Mouse (Mus musculus) forebrain, embryonic 14.5 days (tissue): ENCODE data around the gene Cd70. TPM values are rescaled to one million over a fixed set of nuclear protein-coding genes. Genes with fewer than 3 reads are reported as not detected.

Experiments used
- ATAC-seq: fragments of 200-750 bp; cut with Nextera tagmentation; 2 replicates; pipeline ENCODE4 v1.8.0; 2017; ENCODE audit warnings: mild to moderate bottlenecking, moderate library complexity
- DNase-seq: peaks from one replicate; pipeline ENCODE4 v3.0.0-alpha.2; 2015; ENCODE audit warnings: low spot score
- H3K27ac ChIP-seq: fragments of 300-500 bp; sonication (generic); 2 replicates; pipeline ENCODE4 v1.5.1; 2014; ENCODE audit warnings: low read depth, mild to moderate bottlenecking, control low read depth, low read length, moderate library complexity
- H3K27me3 ChIP-seq: fragments of 300-500 bp; sonication (generic); replicated peaks from 2 replicates; pipeline ENCODE4 v1.6.1; 2014; ENCODE audit warnings: low read length, control low read depth, mixed read lengths; ENCODE audit not compliant: control insufficient read depth, insufficient read depth
- H3K36me3 ChIP-seq: fragments of 300-500 bp; sonication (generic); 2 replicates; pipeline ENCODE4 v1.6.1; 2014; ENCODE audit warnings: low read length, control low read depth; ENCODE audit not compliant: control insufficient read depth, insufficient read depth
- H3K4me1 ChIP-seq: fragments of 300-500 bp; sonication (generic); 2 replicates; pipeline ENCODE4 v1.6.1; 2014; ENCODE audit warnings: antibody characterized with exemption, low read length, control low read depth; ENCODE audit not compliant: control insufficient read depth, insufficient read depth
- H3K4me2 ChIP-seq: fragments of 300-500 bp; sonication (generic); 2 replicates; pipeline ENCODE4 v1.6.1; 2014; ENCODE audit warnings: mild to moderate bottlenecking, control low read depth, low read length
- H3K4me3 ChIP-seq: fragments of 300-500 bp; sonication (generic); 2 replicates; pipeline ENCODE4 v1.5.1; 2014; ENCODE audit warnings: low read depth, low read length, control low read depth
- H3K9ac ChIP-seq: fragments of 300-500 bp; sonication (generic); 2 replicates; pipeline ENCODE4 v1.6.1; 2014; ENCODE audit warnings: mild to moderate bottlenecking, low read length, control low read depth, moderate library complexity
- H3K9me3 ChIP-seq: fragments of 300-500 bp; sonication (generic); replicated peaks from 2 replicates; pipeline ENCODE4 v1.6.1; 2016; ENCODE audit warnings: low read length, control low read depth, mixed read lengths; ENCODE audit not compliant: control insufficient read depth
- WGBS: fragments of 180-500 bp; shearing (Covaris S2); extraction: QIAGEN DNeasy Blood & Tissue Kit; methylation state at CpG from one replicate; pipeline ENCODE4 v1.1.7; 2014; 5-methylcytosine and 5-hydroxymethylcytosine counted together
- polyA plus RNA-seq: library from polyadenylated mRNA; unstranded; fragments of >200 nt; fragmentation: Nextera tagmentation; extraction: Ambion mirVana; gene quantifications from 2 replicates; pipeline ENCODE4 v1.2.1, GENCODE M21; 2014

Cd70 gene
- polyA plus RNA-seq, 1 experiment from 2014 or later, result 0.50 TPM

DNA sequence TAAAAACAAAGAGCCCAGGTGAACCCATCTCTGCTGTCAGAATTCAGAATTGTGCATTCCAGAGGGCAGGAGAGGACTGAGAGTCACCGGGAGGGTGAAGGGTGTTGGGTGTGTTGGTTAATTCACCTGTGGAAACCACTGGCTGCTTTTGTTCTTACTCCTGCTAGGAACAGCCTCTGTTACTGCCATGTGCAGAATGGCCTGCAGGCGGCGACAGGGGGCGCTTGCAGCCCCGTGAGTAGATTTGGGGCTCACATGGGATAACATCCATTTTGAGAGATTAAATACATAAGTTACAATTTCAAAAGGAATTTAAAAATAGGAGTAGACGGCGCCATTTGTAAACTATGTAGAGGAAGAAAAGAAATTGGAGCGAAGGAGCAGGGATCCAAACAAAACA, 30.8 kb upstream of the Cd70 start:
- H3K36me3 ChIP-seq, result no peaks in the 10 kb centered on the region
- no peak overlapping the region for H3K9ac ChIP-seq
- no peaks in the 10 kb centered on the region for H3K9me3 ChIP-seq
- no peaks in the 10 kb centered on the region for H3K27me3 ChIP-seq
- peak; percentile 3 for DNase-seq
- H3K4me2 ChIP-seq, result no peak overlapping the region
- no peaks in the 10 kb centered on the region for H3K4me1 ChIP-seq
- no peak overlapping the region for H3K27ac ChIP-seq
- no peak for ATAC-seq
- no peak overlapping the region for H3K4me3 ChIP-seq
- 33% methylated on average over 8 of the region's 8 CpGs for WGBS

DNA sequence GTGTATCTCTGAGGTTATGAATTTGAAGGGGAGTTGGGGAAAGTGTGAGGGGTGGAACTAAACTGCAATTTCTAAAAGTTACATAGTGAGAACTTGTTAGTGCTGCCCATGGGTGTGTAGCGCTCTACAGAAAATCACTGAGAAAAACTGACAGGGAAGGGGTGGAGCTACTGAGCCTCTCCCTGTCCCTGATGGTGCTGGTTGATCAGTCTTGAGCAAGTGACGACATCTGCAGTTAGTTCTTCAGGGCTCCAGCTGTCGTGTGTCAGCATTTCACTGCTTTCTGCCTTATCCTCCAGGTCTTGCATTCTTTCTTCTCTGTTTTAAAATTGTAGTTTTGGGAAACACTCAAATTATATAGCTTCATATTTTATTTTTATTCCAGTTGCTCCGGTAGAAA, 23.8 kb upstream of the Cd70 start:
- Histone ChIP-seq H3K27me3 (no peaks in the 10 kb centered on the region), H3K36me3 (no peaks in the 10 kb centered on the region), H3K4me2 (no peak overlapping the region), H3K9ac (no peak overlapping the region), H3K4me3 (no peak overlapping the region), H3K9me3 (no peaks in the 10 kb centered on the region), H3K27ac (no peak overlapping the region), H3K4me1 (no peaks in the 10 kb centered on the region)
- 78% methylated on average over 4 of the region's 4 CpGs for WGBS
- no peak for DNase-seq
- ATAC-seq, result no peak

DNA sequence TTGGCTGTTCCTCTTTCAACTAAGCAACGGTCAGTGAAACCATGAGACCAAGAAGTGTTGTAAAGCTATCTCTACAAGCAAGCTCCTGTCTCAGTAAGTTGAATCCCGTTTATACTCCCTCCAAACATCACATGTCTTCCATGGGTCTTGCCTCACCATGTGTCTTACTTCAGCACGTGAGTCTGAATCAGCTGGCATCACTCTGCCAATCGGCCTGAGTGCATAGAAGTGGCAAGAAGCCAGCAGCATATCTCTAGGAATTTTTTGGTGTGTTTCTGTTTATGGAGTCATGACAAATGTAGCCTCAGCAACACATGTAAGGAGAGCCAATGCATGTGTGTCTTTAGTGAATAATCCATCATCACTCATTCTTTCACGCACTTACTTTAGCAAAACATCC, 22.8 kb upstream of the Cd70 start:
- H3K27me3 ChIP-seq, result no peaks in the 10 kb centered on the region
- no peak overlapping the region for H3K4me2 ChIP-seq
- no peaks in the 10 kb centered on the region for H3K9me3 ChIP-seq
- H3K27ac ChIP-seq, result no peak overlapping the region
- no peaks in the 10 kb centered on the region for H3K36me3 ChIP-seq
- no peak overlapping the region for H3K9ac ChIP-seq
- WGBS, result 72% methylated on average over 5 of the region's 5 CpGs
- no peak overlapping the region for H3K4me3 ChIP-seq
- ATAC-seq (no peak), DNase-seq (no peak)
- no peaks in the 10 kb centered on the region for H3K4me1 ChIP-seq

DNA sequence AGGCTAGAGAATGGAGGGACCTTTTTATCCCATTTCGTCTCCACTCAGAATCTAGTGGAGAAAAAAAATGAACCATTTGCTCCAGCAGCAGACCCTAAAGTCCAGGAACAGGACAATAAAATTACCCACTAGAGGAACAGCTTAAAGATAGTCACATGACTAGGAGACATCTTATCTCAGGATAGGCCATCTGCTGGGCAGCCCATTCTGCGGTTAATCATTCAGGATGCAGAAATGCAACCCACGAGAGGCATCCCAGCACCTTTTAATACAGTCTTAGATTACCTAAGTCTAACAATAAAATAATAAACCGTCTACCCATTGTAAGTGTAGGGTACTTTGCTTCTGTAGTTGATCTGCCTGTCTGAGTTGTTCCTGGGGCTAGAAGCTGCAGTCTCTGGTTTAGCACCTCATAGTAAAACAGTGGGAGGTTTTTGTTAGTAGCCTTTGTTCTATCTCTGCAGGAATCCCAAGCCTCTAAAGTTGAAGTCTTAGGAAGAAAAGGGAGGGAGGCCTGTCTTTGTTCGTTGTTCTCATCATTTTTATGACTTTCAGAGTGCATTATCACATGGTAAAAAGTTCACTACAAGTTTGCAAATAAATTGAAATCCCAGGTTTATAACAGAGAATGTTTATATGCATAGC, 21.2 kb upstream of the Cd70 start:
- no peaks in the 10 kb centered on the region for H3K4me1 ChIP-seq
- no peak overlapping the region for H3K4me3 ChIP-seq
- H3K9ac ChIP-seq, result no peak overlapping the region
- ATAC-seq (no peak), DNase-seq (no peak)
- WGBS, result 54% methylated on average over 5 of the region's 5 CpGs
- H3K27me3 ChIP-seq, result no peaks in the 10 kb centered on the region
- no peaks in the 10 kb centered on the region for H3K9me3 ChIP-seq
- no peak overlapping the region for H3K4me2 ChIP-seq
- no peak overlapping the region for H3K27ac ChIP-seq
- H3K36me3 ChIP-seq, result no peaks in the 10 kb centered on the region

DNA sequence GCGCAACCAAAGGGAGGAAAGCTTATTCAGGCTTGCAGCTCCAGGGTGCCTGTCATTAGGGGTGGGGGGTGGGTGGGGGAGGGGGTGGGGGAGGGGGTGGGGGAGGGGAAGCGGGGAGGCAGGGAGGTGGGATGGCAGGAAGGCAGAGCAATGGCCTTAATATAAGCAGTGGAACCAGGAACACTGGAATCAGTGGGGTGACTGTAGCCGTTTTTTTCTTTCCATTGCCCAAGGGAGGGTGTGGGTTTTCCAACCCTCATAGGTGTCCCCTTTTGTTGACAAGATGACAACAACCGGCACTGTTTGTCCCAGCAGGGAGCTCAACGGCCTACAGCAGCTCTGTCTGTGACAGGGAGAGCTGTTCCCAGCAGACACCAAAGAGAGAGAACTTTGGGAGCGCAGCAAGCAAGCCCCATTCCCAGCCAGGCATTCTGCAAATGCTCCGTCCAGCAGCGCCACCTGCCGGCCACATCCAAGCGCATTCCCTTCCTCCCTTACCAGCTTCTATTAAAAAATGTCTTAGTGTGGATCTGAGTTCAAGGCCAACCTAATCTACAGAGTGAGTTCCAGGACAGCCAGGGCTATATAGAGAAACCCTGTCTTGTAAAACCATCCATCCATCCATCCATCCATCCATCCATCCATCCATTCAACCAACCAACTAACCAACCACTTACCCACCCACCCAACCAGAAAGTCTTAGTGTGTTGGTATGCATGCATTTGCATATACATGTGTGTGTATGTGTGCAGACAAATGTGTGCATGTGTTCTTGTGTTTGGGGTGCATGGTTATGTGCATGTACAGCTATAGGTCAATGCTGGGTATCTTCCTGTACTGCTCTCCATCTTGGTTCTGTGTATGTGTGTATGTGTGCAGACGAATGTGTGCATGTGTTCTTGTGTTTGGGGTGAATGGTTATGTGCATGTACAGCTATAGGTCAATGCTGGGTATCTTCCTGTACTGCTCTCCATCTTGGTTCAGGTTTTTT, 17.5 kb upstream of the Cd70 start:
- peak; percentile 89 for ATAC-seq

DNA sequence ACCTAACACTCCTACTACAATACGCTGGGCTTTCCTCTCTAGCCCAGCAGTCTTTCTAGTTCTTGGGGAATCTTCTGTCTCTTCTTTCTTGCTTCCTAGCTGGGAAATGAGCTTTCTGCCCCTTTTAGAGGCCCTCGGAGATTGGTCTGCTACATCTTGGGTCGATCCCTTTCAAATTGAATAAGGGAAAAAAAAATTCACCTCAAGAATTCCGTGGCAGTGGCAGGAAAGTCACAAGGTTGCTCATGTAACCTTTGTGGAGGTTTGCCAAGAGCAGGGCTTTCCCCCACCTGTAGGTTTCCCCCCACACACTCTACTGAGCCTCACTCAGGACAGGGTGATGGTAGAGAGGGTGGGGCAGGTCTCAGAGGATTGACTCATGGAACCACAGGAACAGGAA, 4.2 kb upstream of the Cd70 start:
- H3K9ac ChIP-seq, result no peak overlapping the region
- no peak overlapping the region for H3K4me3 ChIP-seq
- no peaks in the 10 kb centered on the region for H3K9me3 ChIP-seq
- ATAC-seq (no peak), DNase-seq (no peak)
- WGBS, result 84% methylated on average over 4 of the region's 4 CpGs
- peaks cover 3% of the 10 kb centered on the region for H3K27me3 ChIP-seq
- no peak overlapping the region for H3K4me2 ChIP-seq
- H3K36me3 ChIP-seq, result no peaks in the 10 kb centered on the region
- H3K4me1 ChIP-seq, result no peaks in the 10 kb centered on the region
- H3K27ac ChIP-seq, result no peak overlapping the region

More for the DNA sequence above, 17.5 kb upstream of the Cd70 start:
- Histone ChIP-seq H3K9me3 (no peaks in the 10 kb centered on the region), H3K9ac (no peak overlapping the region), H3K4me3 (no peak overlapping the region), H3K27me3 (no peaks in the 10 kb centered on the region), H3K27ac (no peak overlapping the region), H3K4me1 (no peaks in the 10 kb centered on the region), H3K4me2 (no peak overlapping the region), H3K36me3 (no peaks in the 10 kb centered on the region)
- 13% methylated on average over 11 of the region's 11 CpGs for WGBS
- peak; percentile 88 for DNase-seq

DNA sequence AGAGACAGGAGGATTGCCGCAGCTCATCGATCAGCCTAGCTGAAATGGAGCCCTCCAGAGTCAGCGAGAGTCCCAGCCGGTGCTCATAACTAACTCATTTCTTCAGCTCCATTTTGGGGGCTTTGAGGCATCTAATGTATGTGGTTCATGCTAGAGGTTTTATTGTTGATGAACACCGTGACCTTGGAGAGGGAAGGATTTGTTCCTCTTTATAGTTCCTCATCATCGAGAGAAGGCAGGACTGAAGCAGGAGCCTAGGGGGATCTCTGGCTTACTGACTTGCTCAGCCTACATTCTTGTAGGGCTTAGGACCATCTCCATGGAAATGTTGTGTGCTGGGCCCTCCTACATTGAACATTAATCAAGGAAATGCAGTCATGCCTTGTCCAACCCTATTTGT, 3.4 kb upstream of the Cd70 start:
- WGBS, result 89% methylated on average over 6 of the region's 6 CpGs
- no peaks in the 10 kb centered on the region for H3K36me3 ChIP-seq
- H3K27me3 ChIP-seq, result peaks cover 10% of the 10 kb centered on the region
- no peak for DNase-seq
- no peaks in the 10 kb centered on the region for H3K4me1 ChIP-seq
- H3K27ac ChIP-seq, result no peak overlapping the region
- H3K4me3 ChIP-seq, result no peak overlapping the region
- ATAC-seq, result no peak
- no peaks in the 10 kb centered on the region for H3K9me3 ChIP-seq
- H3K9ac ChIP-seq, result no peak overlapping the region
- H3K4me2 ChIP-seq, result no peak overlapping the region

DNA sequence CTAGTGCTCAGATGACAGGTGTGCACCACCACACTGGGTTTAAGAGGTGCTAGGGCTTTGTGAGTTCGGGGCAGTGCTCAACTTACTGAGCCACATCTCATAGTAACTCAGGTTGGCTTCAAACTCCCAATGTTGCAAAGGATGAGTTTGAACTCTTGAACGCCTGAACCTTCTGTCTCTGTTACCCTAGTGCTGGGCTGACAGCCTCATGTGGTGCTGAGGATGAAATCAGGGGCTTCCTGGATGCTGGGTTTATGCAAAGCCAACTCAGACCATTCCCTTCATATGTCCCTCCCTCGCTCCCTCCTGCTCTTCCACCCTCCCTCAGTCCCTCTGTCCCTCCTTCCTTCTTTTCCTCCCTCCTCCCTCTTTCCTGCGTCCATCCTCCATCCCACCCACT, 1.2 kb downstream of the Cd70 start:
- Histone ChIP-seq H3K4me2 (no peak overlapping the region), H3K36me3 (no peaks in the 10 kb centered on the region), H3K9me3 (no peaks in the 10 kb centered on the region), H3K27ac (no peak overlapping the region), H3K9ac (no peak overlapping the region), H3K27me3 (peaks cover 13% of the 10 kb centered on the region), H3K4me3 (no peak overlapping the region), H3K4me1 (no peaks in the 10 kb centered on the region)
- DNase-seq (no peak), ATAC-seq (no peak)
- WGBS, result 66% methylated on average over 4 of the region's 4 CpGs

DNA sequence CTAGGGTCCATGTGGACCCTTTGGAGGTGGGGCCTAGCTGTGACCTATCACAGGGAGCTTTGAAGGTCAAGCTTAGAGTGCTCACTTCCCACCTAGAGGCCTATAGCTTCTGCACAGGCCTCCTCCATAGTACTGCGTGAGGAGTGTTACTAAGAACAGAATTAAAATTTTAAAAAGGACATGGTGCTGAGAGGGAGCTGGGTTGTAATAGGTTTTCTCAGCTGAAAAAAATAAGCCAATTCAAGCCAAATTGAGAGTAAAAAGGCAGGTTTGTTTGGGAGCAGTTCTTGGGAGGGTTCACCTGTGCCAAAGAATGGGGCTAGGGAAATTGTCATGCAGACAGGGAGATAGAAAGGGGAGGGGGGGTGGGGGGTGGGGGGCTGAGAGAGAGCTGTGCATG, 4.5 kb downstream of the Cd70 start:
- Histone ChIP-seq H3K9me3 (no peaks in the 10 kb centered on the region), H3K9ac (no peak overlapping the region), H3K4me3 (no peak overlapping the region), H3K36me3 (no peaks in the 10 kb centered on the region), H3K4me2 (no peak overlapping the region), H3K27ac (no peak overlapping the region), H3K27me3 (peaks cover 13% of the 10 kb centered on the region), H3K4me1 (no peaks in the 10 kb centered on the region)
- ATAC-seq (no peak), DNase-seq (no peak)
- 56% methylated on average over 1 of the region's 1 CpGs for WGBS
